Mouse (Mus musculus) bone marrow macrophage, adult 2 months (primary cell): ENCODE measurements around the gene Ccdc88c.

ENCODE experiments used
- CTCF ChIP-seq: IDR thresholded peaks from 2 replicates; pipeline ENCODE4 v1.5.1; 2012; ENCODE audit warnings: low read depth, mild to moderate bottlenecking, low read length, moderate library complexity
- POLR2A ChIP-seq: IDR thresholded peaks from 2 replicates; pipeline ENCODE4 v1.6.1; 2012; ENCODE audit warnings: mild to moderate bottlenecking, low read depth, low read length, borderline replicate concordance

DNA sequence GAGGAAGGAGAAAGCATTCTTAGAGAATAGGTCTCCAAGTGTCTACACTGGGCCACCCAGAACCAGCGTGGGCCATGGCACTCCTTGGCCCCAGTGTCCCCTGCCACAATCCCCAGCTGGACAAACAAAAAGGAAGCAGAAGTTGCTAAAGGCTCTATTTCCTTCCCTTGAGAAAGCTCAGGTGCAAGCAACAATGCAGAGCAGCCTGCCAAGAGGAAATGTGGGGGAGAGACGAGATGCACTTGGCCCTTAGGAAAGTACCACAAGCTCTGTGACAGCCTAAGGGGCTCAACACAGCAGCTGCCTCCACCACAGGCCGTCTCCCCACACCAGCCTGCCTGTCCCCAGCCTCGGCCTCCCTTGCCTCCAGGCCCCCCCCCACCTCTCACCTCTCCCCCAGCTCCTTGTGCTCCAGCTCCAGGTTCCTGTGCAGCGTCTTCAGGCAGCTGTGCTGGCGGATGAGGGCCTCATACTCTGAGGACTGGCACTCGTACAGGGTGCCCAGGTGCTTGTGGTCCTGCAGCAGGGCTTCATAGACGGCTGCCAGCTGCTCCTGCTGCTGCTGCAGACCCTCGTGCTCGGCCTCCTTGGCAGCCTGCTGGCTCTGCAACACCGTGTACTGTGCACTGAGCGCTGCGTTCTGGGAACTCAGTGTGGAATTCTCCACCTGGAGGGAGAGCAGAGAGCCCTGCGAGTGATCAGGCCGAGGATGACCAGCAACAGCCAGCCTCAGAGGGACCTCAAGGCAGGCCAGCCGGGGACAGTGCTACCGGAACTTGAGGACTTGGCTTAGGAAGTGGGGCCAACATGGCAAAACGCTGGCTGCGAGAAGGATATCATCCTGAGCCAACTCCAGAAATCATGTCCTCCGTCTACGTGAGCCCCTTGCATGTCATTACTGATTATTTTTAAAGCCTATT, 91.2 kb downstream of the Ccdc88c start:
- no peak for TF ChIP-seq POLR2A
- no peak for TF ChIP-seq CTCF
